Mouse (Mus musculus): ENCODE data around the gene Wdr20rt. TPM values are rescaled to one million over a fixed set of nuclear protein-coding genes. Genes with fewer than 3 reads are reported as not detected.

Gene Wdr20rt
- polyA plus RNA-seq, 1 experiment from 2014 or later, result not detected

DNA sequence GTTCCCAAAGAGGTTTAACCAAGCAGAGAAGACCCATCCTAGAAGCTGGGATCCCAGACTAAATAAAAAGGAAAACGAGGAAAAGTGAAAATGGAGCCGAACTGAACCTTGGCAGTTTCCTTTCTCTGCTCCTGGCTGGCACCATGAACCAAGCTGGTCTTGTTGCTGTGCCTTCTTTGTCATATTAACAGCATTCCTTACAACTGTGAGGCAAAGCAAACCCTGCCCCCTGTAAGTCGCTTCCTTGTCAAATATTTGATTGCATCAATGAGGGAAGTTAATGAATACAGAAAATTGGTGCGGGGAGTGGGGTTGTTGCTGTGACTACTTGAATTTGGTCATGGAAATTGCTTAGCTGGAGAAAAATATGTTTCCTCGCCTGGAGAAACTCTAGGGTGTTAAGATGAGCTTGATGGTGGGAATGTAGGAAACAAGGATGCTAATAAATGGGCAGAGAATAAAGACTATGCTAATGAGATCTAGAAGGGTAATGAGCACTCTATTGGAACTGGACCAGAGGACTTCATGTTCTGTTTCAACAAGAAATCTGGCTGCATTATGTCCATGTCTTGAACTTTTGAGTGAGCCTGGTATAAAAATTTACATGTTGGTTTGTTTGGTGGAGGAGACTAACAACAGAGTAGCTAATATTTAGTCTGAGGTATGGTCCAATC lies 43.1 kb downstream of the Wdr20rt start:
- Histone ChIP-seq H3K36me3 (ENCODE audit: inconsistent target) (no peaks in the 10 kb centered on the region), H3K27ac (no peak overlapping the region), H3K79me2 (ENCODE audit: inconsistent target) (no peaks in the 10 kb centered on the region), H3K4me3 (ENCODE audit: inconsistent target) (no peak overlapping the region)
- 83% methylated on average over 5 of the region's 5 CpGs for WGBS (ENCODE audit: missing documents)

GRCm38 (mm10) chr12:65269406-65269805 lies 44.1 kb downstream of the Wdr20rt start:
- Histone ChIP-seq H3K4me3 (ENCODE audit: inconsistent target) (no peak overlapping the region), H3K27ac (no peak overlapping the region), H3K79me2 (ENCODE audit: inconsistent target) (no peaks in the 10 kb centered on the region), H3K36me3 (ENCODE audit: inconsistent target) (no peaks in the 10 kb centered on the region)
- WGBS (ENCODE audit: missing documents), result 88% methylated on average over 5 of the region's 5 CpGs

GRCm38 (mm10) chr12:65273807-65274206 lies 48.5 kb downstream of the Wdr20rt start:
- H3K79me2 ChIP-seq (ENCODE audit: inconsistent target), result no peaks in the 10 kb centered on the region
- H3K27ac ChIP-seq, result no peak overlapping the region
- H3K4me3 ChIP-seq (ENCODE audit: inconsistent target), result no peak overlapping the region
- H3K36me3 ChIP-seq (ENCODE audit: inconsistent target), result no peaks in the 10 kb centered on the region
- 29% methylated on average over 4 of the region's 4 CpGs for WGBS (ENCODE audit: missing documents)

Other genes starting within 250 kb of the Wdr20rt start
- 15.7 to 24.7 TPM (median 24.3 TPM) in 3 replicates for gene Prpf39, start 189.2 kb upstream of the Wdr20rt start, polyA plus RNA-seq (2018)
- gene Fkbp3, start 151.5 kb upstream of the Wdr20rt start, polyA plus RNA-seq (2018), result 40.8 to 95.0 TPM (median 60.5 TPM) in 3 replicates
- 2.3 to 5.2 TPM (median 5.0 TPM) in 3 replicates for gene Fancm, start 149.9 kb upstream of the Wdr20rt start, polyA plus RNA-seq (2018)
- gene Mis18bp1, start 52.9 kb upstream of the Wdr20rt start, polyA plus RNA-seq (2018), result 3.4 to 8.1 TPM (median 5.5 TPM) in 3 replicates